Mouse (Mus musculus) frontal cortex, adult 2 months (tissue): Measurements from ENCODE around the gene Sephs1. TPM values are rescaled to one million over a fixed set of nuclear protein-coding genes. Genes with fewer than 3 reads are reported as not detected.
A peak's percentile ranks its signal among the peaks of the same experiment; 100 is the strongest.
"Not testable (repeated sequence)": the region's sequence is repeated elsewhere in the genome, so short reads cannot be mapped to it uniquely, and the experiment has no call there.

Experiments
- DNase-seq, 2 experiments: peaks; one replicate each; pipeline ENCODE4 v3.0.0; 2022; ENCODE audit warnings: low spot score in 1 of 2; ENCODE audit errors: extremely low spot score in 1 of 2
- polyA plus RNA-seq: library from polyadenylated mRNA; depleted of rRNA; stranded (reverse); fragments of >200 nt; gene quantifications from 2 replicates; pipeline ENCODE4 v1.2.3, GENCODE M21; 2012

Sephs1 gene
- polyA plus RNA-seq, 1 experiment = 23.2 TPM

GRCm38 (mm10) chr2:4907120-4907519 lies 25.8 kb downstream of the Sephs1 start:
- no peak for DNase-seq

- DNase-seq = no peak
Measured at GRCm38 (mm10) chr2:4907916-4908315, 26.6 kb downstream of the Sephs1 start.

GRCm38 (mm10) chr2:4908771-4909315 lies 27.5 kb downstream of the Sephs1 start:
- no peak for DNase-seq

GRCm38 (mm10) chr2:4909909-4910308 lies 28.5 kb downstream of the Sephs1 start:
- DNase-seq = no peak

GRCm38 (mm10) chr2:4910521-4910920 lies 29.2 kb downstream of the Sephs1 start:
- DNase-seq = no peak

GRCm38 (mm10) chr2:4913949-4914348 lies 32.6 kb downstream of the Sephs1 start:
- no peak for DNase-seq

- no peak for DNase-seq
Measured at GRCm38 (mm10) chr2:4916037-4916436, 34.7 kb downstream of the Sephs1 start.

GRCm38 (mm10) chr2:4917326-4918021 lies 36.1 kb downstream of the Sephs1 start:
- peak in 1 of 2 experiments; percentile 71 for DNase-seq

- peak; percentile 61 to 84 for DNase-seq
Measured at GRCm38 (mm10) chr2:4918860-4919739, 37.7 kb downstream of the Sephs1 start, which contains the start of gene Phyh. Gene Phyh, plus strand, starts transcription at chr2:4919019.

- DNase-seq = no peak
Measured at GRCm38 (mm10) chr2:4921019-4921418, 39.7 kb downstream of the Sephs1 start.

- no peak for DNase-seq
Measured at GRCm38 (mm10) chr2:4922476-4923164, 41.3 kb downstream of the Sephs1 start.

GRCm38 (mm10) chr2:4927391-4927790 lies 46.0 kb downstream of the Sephs1 start:
- DNase-seq = no peak

GRCm38 (mm10) chr2:4929230-4929629 lies 47.9 kb downstream of the Sephs1 start:
- DNase-seq = no peak

GRCm38 (mm10) chr2:4934516-4934915 lies 53.2 kb downstream of the Sephs1 start:
- DNase-seq = no peak

GRCm38 (mm10) chr2:4937931-4938330 lies 56.6 kb downstream of the Sephs1 start:
- DNase-seq = no peak

- no peak for DNase-seq
Measured at GRCm38 (mm10) chr2:4940861-4941260, 59.5 kb downstream of the Sephs1 start.

- DNase-seq = not testable (repeated sequence)
Measured at GRCm38 (mm10) chr2:4949691-4950090, 68.3 kb downstream of the Sephs1 start.

- DNase-seq = no peak
Measured at GRCm38 (mm10) chr2:4950986-4951385, 69.6 kb downstream of the Sephs1 start.

- DNase-seq = no peak
Measured at GRCm38 (mm10) chr2:4954216-4954760, 72.9 kb downstream of the Sephs1 start.

- no peak for DNase-seq
Measured at GRCm38 (mm10) chr2:4958039-4958438, 76.7 kb downstream of the Sephs1 start.
